Mouse (Mus musculus) CD4-positive, CD25-positive, alpha-beta regulatory T cell, adult 2 months (primary cell): ENCODE measurements around the gene Cdc42bpg.
"Not testable (repeated sequence)": the region's sequence is repeated elsewhere in the genome, so short reads cannot be mapped to it uniquely, and the experiment has no call there.

ENCODE experiments used
- DNase-seq: peaks from one replicate; pipeline ENCODE4 v3.0.0-alpha.2; 2012; ENCODE audit warnings: low read depth, low spot score

The Cdc42bpg gene

DNA sequence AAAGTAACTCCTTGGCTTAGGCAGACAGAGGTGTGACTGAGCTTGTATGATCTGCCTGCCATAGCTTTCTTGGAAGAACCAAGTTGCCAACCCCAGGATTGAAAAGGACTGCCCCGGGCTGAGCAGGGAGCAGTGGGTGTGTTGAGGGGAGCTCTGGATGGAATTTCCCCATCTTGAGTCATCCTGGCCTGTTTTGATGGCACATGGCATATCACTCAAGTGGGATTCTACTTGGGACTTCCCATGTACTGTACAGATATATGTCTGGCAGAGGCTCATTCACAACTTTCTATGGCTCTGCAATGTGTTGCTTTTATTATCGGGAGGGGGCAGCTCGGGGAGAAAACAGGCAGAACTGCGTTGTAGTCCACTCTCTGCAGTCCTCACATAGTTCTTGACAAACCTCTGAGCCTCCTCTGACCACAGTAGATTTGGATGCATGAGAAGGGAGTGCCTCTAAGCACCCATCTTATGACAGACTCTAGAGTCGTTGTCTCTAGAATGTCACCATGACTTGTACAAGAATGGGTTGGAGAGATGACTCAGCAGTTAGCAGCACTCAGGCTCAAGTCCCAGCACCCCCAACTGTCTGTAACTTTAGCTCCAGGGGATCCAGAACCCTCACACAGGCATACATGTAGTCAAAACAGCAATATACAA lies 9.6 kb upstream of the Cdc42bpg start:
- DNase-seq, result no peak

DNA sequence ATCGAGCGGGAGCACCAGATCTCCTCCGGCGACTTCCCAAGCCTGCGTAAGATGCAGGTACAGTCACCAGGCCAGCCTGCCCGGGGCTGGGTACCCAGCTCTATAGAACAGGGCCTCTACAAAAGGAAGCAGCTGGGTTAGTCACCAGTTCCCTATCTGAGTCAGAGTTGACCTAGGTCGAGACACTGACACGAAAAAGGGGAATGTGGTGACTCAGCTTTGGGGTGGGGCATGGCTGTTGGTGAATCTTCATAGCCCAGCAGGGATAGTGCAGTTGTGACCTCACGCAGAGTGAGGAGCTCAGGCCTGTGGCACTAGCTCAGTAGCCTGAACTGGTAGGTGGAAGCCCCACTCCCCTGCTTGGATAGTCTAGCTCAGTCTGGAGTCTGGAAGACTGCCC lies 8.6 kb upstream of the Cdc42bpg start:
- peak; percentile 58 for DNase-seq

DNA sequence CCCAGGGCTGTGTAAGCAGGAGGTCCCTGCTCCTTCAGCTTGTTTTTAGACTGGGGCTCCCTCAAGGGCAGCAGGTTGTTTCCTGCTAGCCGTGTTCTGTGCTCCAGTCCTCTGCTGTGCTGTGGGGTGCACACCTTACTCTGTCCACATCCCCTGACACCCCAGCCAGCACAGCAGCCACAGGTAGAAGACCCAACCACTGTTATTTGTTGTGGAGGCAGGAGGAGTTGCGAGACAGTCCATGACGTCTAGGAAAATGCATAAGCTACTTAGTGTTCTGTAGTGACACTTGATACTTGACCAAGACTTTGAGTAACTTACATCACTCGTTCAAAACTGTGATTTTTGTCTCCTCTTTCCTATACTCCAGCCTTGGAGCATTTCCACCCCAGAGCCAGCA lies 7.3 kb upstream of the Cdc42bpg start:
- DNase-seq, result no peak

DNA sequence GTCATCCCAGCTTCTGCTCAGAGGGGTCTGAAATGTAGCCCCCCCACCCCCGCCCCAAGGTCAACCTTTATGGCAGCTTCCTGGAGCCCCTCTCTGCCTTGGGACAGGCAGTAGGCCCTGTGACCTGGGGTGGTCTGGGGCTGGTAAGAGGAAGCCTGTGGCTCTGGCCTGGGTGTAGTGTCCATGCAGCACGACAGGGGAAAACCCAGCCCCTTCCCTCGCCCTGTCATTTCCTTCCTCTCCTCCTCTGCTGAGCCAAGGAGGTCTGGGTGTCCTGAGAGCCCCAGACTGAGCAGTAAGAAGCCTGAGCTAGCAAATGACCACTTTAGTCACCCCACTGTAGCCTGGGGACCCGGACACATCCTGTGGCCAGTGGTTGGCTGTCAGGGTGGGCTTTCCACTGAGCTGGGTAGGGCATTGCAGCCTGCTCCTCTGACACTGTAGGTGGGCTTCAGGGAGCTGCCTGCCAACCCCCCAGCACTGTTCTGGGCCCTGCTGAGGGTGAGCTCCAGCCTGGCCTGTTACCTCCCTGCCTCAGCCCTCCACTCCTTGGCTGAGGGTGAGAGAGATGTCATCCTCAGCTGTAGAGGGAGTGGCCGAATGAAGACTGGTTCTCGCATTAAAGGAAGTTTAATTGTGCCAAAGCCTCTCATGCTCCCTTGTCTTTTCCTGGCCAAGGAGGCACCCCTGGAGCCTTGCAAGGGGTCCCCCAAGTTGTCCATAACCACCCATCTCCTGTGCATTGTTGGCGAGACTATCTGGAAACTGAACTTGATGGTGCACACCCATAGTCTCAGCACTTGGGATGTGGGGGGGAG lies 6.6 kb upstream of the Cdc42bpg start:
- no peak for DNase-seq

DNA sequence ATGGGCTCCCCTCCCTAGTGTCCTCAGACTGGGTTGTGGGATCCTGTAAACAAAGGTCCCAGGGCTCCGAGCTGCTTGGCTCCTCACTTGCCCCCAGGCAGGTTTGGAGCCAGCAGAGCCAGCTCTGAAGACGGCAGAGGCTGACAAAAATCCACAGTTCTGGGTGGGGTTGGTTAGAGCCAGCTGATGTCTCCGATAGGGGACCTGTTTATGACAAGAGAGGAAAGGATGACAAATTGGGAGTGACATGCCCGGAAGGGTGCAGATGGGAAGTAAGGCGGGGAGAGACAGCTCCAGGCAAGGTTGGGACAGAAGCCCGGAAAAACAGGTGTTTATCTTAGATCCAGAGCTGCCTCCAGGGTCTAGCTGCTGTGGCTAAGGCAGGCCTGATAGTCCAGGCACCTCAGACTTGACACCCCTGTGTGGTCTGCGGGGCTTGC lies 5.8 kb upstream of the Cdc42bpg start:
- no peak for DNase-seq

DNA sequence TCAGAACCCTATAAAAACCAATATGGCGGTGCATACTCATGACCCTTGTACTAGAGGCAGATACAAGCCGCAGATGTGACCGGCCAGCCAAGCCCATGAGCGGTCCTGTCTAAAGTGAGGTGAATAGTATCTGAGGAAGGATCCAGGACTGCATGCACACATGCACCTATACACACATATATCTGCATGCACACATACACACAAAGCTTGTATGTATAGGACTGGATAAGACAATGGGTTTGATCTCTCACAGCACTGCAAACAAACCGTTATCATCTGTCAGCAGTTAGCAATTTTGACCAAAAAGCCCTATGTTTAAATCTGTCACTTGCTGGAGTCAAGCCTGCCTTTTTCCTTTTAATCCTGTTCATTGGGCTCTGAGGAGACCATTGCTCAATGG lies 4.1 kb upstream of the Cdc42bpg start:
- DNase-seq, result no peak

DNA sequence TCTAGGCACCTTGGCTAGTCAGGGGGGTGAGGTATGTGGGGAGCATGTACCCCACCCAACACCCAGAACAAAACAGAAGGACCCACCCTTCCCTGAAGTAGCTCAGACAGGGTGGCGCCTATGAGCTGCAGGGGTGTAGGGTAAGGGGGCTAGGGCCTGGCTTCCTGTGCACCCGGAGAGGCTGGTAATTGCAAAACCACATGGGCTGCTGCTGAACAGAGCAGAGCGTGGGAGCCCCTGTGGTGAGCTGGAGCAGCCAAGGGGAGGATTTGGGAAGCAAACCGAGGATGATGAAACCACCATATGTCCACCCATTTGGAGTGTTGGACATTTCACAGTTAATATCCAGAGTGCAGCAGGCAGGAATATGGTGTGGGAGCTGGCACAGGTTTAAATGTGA lies 3.7 kb upstream of the Cdc42bpg start:
- DNase-seq, result no peak

DNA sequence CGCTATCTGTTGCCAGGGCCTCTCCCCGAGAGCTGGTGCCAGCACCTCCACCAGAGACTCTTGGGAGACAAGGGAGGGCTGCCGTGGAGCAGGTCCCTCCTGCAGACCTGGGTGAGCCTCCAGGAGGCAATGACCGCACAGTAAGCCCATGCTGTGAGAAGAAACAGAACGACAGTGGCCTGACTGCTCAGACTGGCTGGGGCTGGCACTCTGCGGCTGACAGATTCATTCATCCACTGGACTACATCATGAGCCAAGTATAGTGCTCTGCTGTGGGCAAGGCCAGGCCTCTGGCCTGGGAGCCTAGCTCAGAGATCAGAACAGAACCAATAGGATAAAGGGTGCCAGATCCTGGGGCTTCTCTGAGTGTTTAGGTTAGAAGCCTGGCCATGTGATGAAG lies 2.4 kb upstream of the Cdc42bpg start:
- DNase-seq, result no peak

DNA sequence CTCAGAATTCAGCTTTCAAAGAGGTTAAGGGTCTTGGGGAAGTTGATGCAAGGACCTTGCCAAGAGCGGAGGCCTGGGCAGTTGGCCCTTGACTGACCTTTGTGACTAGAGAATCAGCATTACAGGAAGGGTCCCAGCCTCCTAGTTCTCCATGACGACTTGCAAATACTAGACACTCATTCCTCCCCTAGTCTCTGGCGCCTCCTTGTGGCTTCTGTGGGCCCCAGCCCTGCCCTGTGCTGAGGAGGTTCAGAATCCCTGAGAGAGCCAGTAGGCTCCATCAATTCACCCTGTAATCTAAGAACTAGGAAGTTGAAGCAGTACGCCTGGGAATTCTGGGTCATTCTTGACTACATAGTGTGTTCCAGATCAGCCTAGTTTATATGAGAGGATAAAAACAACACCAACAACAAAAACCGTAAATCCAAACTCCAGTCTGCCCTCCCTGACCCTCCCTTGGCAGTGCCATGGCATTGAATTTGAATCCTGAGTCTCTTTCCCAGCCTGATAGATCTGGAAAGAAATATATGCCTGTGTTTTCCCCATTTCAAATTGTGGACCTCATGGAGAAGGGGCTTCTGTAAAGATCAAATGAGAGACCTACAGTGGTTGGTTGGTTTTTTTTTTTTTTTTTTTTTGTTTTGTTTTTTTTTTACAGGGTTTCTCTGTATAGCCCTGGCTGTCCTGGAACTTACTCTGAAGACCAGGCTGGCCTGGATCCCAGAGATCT lies 1.3 kb upstream of the Cdc42bpg start:
- peak; percentile 93 for DNase-seq

DNA sequence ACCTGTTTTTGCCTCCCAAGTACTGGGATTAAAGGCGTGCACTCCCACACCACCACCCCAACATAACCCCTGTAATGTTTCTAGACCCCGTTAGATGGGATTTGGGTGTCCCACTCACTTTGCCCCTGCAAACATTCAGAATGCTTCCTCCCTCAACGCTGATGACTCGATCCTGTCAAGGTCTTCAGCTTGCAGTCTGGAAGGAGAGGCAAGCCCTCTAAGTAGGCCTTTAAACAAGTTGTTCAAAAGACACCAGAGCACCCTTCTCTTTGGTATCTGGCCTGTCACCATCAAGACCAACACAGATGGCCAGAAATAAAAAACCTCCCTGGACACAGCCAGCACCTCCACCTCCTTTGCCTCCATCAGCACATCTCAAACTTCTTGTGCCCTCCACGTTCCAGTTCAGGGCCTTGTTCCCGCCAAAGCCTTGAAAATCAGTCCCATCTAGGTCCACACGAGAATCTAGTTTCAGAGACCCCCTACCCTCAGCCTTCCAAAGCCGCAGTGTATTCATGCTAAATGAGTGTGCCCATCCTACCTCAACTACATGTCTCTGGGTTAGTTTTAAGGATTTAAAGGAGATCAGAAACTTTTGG lies 640 bp upstream of the Cdc42bpg start:
- DNase-seq, result peak; percentile 13

DNA sequence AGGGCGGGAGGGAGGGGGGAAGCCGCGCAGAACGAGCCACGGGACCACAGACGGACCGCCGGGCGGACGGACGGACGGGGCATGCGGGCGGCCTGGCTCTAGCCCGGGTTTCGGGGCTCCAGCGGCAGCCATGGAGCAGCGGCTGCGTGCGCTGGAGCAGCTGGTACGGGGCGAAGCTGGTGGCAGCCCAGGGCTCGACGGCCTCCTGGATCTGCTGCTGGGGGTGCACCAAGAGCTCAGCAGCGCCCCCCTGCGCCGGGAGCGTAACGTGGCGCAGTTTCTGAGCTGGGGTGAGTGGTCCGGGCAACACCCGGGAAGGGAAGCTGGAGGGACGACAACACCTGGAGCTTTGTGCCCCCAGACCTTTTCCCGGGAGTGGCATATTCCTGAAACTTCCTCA lies 330 bp downstream of the Cdc42bpg start:
- DNase-seq, result peak; percentile 91

DNA sequence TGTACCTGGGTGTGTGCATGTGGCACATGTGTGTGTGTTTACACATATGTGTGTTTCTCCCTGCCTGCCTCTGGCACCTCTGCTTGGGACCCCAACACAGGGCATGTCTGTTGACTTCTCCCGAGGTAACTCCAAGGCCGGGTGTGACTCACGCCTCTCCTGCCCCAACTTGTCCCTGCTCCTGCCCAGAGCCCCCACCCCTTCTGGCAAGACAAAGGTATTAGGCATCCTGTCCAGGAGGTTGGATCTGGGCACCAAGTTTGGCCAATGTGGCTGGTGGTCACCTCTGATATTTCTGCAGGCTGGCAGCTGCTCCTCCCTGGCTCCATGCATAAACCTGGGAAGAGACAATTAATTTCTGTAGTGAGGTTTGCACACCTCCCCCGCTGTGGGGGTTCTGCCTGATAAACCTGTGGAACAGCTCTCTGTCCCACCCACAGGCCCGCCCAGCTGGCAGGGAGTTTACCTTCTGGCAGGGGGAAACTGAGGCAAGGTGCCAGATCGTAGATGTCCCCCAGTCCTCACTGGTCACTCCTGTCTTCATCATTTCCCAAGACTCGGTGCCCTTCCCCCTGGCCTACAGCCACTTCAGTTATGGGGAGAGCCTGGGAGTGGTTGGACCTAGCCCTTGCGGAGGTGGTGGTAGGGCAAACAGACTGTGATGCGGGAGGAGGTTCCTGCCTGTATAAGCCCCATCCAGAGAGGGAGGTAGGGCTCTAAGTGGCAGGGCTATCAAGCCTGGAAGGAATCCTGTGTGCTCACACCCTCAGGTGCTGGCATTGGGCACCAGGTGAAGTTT lies 1.7 kb downstream of the Cdc42bpg start:
- no peak for DNase-seq

DNA sequence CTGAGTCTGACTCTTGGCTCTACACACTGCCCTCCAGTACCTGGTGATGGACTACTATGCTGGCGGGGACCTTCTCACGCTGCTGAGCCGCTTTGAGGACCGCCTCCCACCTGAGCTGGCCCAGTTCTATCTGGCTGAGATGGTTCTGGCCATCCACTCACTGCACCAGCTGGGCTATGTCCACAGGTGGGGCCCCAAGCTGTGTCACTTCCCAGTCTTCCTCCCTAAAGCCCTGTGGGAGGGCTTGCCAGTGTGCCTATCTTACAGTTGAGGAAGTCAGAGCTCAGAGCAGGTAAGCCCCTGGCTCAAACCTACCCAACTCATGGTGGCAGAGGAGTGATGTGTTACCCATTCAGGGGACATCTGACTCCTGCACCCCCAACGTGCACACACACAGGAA lies 3.9 kb downstream of the Cdc42bpg start:
- no peak for DNase-seq

DNA sequence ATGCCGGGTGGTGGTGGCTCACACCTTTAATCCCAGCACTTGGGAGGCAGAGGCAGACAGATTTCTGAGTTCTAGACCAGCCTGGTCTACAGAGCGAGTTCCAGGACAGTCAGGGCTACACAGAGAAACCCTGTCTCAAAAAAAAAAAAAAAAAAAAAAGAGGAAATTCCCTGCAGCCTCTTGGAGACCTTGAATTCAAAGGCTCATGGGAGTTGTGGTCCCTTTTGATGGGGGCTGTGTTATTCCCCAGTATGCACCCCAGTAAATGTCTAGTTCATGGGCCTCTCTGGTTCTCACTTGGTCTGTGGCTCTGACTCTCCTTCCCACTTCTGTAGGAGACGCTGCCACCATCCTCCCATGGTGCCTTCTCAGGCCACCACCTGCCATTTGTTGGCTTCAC lies 5.5 kb downstream of the Cdc42bpg start:
- DNase-seq, result not testable (repeated sequence)

DNA sequence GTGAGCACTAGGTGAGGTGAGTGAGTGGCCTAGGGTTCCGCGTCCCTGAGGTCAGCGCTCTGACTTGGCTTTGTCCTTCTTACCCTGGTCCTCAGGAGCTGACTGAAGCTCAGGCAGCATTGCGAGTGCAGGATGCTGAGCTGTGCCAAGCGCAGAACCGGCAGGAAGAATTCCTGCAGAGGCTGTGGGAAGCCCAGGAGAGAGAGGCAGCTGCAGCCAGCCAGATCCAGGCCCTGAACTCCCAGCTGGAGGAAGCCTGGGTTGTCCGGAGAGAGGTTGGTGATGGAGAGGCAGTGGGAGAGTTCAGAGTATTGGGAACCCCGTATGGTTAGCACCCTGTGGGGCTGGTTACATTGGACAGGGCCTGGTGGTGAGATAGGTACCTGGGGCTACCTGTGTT lies 7.5 kb downstream of the Cdc42bpg start:
- no peak for DNase-seq

DNA sequence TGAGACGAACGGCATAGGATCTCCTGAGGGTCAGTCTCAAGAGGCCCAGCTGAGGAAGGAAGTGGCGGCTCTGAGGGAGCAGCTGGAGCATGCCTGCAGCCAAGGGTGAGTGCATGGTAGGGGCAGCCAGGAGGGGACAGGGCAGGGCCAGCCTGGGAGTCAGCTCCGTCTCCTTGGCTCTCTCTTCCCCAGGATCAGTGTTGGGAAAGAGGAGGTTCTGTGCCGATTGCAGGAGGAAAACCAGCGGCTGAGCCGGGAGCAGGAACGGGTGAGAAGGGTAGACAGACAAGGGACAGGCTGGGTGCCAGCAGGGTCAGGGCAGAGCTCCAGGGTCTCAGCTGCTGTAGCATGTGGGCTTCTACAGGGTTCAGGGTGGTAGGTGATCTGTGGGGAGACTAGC lies 8.3 kb downstream of the Cdc42bpg start:
- no peak for DNase-seq

DNA sequence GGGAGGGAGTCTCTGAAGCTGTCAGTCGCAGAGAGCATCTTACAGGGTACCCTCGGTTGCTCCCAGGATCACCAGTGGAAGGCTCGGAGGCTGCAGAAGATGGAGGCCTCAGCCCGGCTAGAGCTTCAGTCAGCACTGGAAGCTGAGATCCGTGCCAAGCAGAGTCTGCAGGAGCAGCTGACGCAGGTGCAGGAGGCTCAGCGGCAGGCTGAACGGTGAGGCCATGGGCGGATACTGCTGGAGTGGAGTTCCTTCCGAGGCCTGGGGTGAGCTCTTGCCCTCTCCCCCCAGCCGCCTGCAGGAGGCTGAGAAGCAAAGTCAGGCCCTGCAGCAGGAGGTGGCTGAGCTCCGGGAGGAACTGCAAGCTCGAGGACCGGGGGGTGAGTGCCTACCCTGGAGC lies 9.3 kb downstream of the Cdc42bpg start:
- DNase-seq, result no peak

DNA sequence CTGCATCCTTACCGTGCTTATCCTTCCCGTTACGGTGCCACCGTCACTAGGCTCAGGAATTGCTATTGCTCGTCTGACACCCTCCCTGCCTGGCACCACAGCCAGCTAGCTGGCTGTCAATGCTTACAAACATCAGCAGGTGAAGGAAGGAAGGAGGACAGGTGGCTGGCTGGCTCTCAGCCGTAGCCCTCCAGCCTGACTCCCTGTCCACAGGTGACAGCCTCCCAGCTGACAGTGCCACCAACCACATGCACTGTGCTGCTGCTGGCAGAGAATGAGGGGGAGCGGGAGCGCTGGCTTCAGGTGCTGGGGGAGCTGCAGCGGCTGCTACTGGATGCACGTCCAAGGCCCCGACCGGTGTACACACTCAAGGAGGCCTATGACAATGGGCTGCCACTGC lies 11.9 kb downstream of the Cdc42bpg start:
- DNase-seq, result no peak

DNA sequence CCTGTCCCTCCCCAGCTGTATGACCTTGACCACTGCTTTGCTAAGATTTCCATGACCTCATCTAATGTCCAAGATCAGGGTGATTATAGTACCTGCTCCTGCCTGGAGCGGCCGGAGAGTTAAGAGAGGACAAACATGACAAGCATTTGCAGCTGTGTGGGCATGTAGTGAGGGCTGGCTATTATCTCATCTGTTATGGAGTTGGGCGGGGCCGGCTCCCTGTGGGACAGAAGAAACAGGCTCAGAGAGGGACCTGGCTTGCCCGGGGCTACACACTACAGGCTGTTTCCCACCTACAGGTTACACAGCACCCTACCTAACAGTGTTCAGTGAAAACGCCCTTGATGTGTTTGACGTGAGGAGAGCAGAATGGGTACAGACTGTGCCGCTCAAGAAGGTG lies 15.1 kb downstream of the Cdc42bpg start:
- DNase-seq, result no peak

DNA sequence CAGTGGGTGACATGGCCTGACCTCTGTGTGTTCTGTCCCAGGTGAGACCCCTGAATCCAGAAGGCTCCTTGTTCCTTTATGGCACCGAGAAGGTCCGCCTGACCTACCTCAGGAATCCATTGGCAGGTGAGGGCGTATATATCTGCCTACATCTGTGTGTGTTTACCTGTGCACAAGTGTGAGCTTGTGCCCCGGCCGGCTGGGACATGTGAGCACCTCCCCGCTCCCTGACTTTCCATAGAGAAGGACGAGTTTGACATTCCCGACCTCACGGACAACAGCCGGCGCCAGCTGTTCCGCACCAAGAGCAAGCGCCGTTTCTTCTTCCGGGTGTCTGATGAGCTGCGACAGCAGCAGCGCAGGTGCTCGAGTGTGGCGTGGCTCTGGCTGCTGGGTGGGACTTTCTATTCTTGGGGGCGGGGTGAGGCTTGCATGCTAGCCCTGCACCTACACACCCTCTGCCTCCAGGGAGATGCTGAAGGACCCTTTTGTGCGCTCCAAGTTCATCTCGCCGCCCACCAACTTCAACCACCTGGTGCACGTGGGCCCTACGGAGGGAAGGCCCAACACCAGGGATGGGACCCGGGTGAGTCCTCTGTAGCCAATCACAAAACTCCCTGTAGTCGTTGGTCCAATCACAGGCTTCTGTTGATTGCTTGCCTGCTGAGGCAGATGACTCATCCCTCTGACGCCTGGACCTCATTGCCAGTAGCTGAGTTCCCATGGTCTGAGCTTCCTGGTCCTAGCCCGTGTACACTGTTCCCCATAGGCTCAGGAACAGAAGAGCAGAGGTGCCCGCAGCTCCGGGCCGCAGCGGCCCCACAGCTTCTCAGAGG lies 15.7 kb downstream of the Cdc42bpg start:
- no peak for DNase-seq

DNA sequence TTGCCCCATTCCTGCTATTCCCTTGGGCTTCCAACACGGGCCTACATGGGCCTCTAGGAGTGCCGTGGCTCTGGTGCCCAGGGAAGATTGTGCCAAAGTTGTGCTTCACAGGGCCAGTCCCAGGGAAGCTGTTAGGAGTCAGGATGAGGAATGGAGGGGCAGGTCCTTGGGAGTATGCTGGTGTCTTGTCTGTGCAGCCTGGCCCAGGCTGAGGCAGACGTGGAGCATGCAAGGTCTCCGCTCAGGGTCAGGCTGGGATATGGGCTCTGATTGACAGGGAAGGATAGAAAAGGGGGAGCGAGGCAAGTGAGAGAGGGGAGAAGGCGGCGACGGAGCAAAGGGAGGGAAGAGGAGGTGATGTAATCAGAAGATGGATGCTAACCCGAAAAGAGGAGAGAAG lies 18.5 kb downstream of the Cdc42bpg start:
- DNase-seq, result no peak
